In the genomic region with DNA sequence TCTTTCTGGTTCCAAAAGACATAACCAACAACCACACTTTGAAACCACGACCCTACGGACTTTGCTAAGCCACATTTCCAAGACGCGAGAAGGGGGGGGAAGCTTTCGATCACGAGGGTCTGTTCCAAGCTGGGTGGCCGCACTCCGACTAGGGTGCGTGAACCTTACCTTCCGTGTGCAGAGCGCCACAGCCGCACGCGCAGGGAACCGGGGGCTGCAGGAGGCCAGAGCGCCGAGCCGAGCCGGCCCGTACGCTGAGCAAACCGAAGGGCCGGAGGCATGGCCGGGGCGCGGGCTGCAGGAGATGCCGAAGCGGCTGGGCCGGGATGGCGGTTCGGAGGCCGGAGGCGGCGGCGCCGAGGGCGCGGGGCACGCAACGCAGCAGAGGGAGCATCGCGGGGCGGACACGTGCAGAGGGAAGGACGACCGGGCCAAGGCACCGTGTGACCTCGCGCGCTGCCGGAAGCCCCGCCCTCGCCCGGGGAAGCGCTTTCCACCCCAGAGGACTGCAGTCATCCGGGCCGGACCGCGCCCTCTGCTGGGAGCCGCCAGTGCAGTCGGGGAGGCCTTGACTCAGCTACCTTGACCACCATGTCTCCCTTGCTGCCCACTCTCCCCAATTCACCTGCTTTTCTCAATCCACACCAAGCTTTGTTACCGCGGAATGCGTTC, we compare ENCODE assay signal across 8 mouse cellular contexts. TPM values are rescaled to one million over a fixed set of nuclear protein-coding genes. Genes with fewer than 3 reads are reported as not detected.
A peak's percentile ranks its signal among the peaks of the same experiment; 100 is the strongest.
DNase-seq lines count a peak whose midpoint lies in the region; ATAC-seq lines count a peak whose summit lies in the region.

A gene (minus strand): TSS at position 470 of the 672 bp plus-strand sequence.

- peaks cover 17% of the 10 kb centered on the region for H3K4me1 ChIP-seq in forebrain, embryonic 10.5 days
- peaks cover 3 to 11% of the 10 kb centered on the region in 2 experiments; a peak in 3 of 4 replicates for H3K4me1 ChIP-seq in heart, embryonic 14.5 days (ENCODE audit: control insufficient read depth in 2 of 2, insufficient read depth in 2 of 2, low read length in 2 of 2)
- peaks cover 41% of the 10 kb centered on the region for H3K4me1 ChIP-seq in liver, embryonic 12.5 days

- peak; percentile 89 to 91 for DNase-seq in CD8-positive naive resting alpha-beta T cell, adult 2 months (ENCODE audit: low read depth in 2 of 2, low spot score in 2 of 2)
- DNase-seq in c-Kit-positive CD71-negative TER-119-negative erythroid progenitor cells, embryonic 14.5 days (ENCODE audit: low read depth) = peak; percentile 82
- peak; percentile 92 for DNase-seq in forebrain, embryonic 10.5 days (ENCODE audit: extremely low spot score, low spot score)
- peak; percentile 95 for DNase-seq in kidney, postnatal 14 days
- DNase-seq in naive thymus-derived CD4-positive, alpha-beta T cell, adult 2 months (ENCODE audit: low read depth) = peak; percentile 91
- peak; percentile 94 for DNase-seq in splenic B cell, adult 2 months (ENCODE audit: low read depth, low spot score)

- peak within 1 kb of the TSS; percentile 97 for H3K9ac ChIP-seq in heart, embryonic 14.5 days (ENCODE audit: low read length)
- peak within 1 kb of the TSS; percentile 93 for H3K9ac ChIP-seq in liver, embryonic 12.5 days

- ATAC-seq in heart, embryonic 14.5 days (ENCODE audit: insufficient number of reproducible peaks, insufficient read depth, low FRiP score, low read depth) = peak; percentile 93
- peak; percentile 93 for ATAC-seq in liver, embryonic 12.5 days

- H3K4me2 ChIP-seq in heart, embryonic 14.5 days (ENCODE audit: low read length) = peak within 1 kb of the TSS; percentile 87
- peak within 1 kb of the TSS; percentile 97 for H3K4me2 ChIP-seq in liver, embryonic 12.5 days

- H3K27me3 ChIP-seq in forebrain, embryonic 10.5 days (ENCODE audit: poor library complexity, severe bottlenecking) = no peaks in the 10 kb centered on the region
- no peaks in the 10 kb centered on the region for H3K27me3 ChIP-seq in heart, embryonic 14.5 days (ENCODE audit: control insufficient read depth, insufficient read depth, low read length)
- no peaks in the 10 kb centered on the region for H3K27me3 ChIP-seq in liver, embryonic 12.5 days (replicated peaks)
- no peaks in the 10 kb centered on the region for H3K27me3 ChIP-seq in splenic B cell, adult 2 months (ENCODE audit: control insufficient read depth, insufficient read depth, low read length, poor library complexity, severe bottlenecking)

- no peaks in the 10 kb centered on the region for H3K9me3 ChIP-seq in forebrain, embryonic 10.5 days
- H3K9me3 ChIP-seq in heart, embryonic 14.5 days (ENCODE audit: control insufficient read depth, low read length) = no peaks in the 10 kb centered on the region
- H3K9me3 ChIP-seq in liver, embryonic 12.5 days (replicated peaks) = no peaks in the 10 kb centered on the region

- peak within 1 kb of the TSS; percentile 99 for H3K4me3 ChIP-seq in forebrain, embryonic 10.5 days
- peak within 1 kb of the TSS; percentile 76 to 99 for H3K4me3 ChIP-seq in heart, embryonic 14.5 days (ENCODE audit: control insufficient read depth in 1 of 2, insufficient read depth in 1 of 2, low read depth in 1 of 2, low read length in 2 of 2)
- H3K4me3 ChIP-seq in liver, embryonic 12.5 days = peak within 1 kb of the TSS; percentile 99

- peaks cover 78% of the 10 kb centered on the region for H3K36me3 ChIP-seq in forebrain, embryonic 10.5 days (replicated peaks)
- H3K36me3 ChIP-seq in heart, embryonic 14.5 days (ENCODE audit: control insufficient read depth, insufficient read depth, low read length) = peaks cover 69% of the 10 kb centered on the region
- peaks cover 76% of the 10 kb centered on the region for H3K36me3 ChIP-seq in liver, embryonic 12.5 days
- peaks cover 6% of the 10 kb centered on the region for H3K36me3 ChIP-seq in splenic B cell, adult 2 months (ENCODE audit: control insufficient read depth, insufficient read depth, low read length, poor library complexity, severe bottlenecking)

- under 1% methylated on average over 64 of the region's 64 CpGs for WGBS in forebrain, embryonic 10.5 days
- WGBS in heart, embryonic 14.5 days = 1% methylated on average over 58 of the region's 64 CpGs
- under 1% methylated on average over 59 of the region's 64 CpGs for WGBS in liver, embryonic 12.5 days (ENCODE audit: insufficient replicate concordance)

- peak within 1 kb of the TSS; percentile 94 for H3K27ac ChIP-seq in forebrain, embryonic 10.5 days
- peak within 1 kb of the TSS; percentile 43 to 53; a peak in 2 of 4 replicates for H3K27ac ChIP-seq in heart, embryonic 14.5 days (replicated peaks in 1 of 2; ENCODE audit: control insufficient read depth in 1 of 2, insufficient read depth in 1 of 2, low read depth in 2 of 2, low read length in 2 of 2)
- peak within 1 kb of the TSS; percentile 76 for H3K27ac ChIP-seq in liver, embryonic 12.5 days

RNA-seq across cellular contexts. Expression of the gene that starts here (rescaled TPM):
- 366 and 369 TPM in 2 replicates for polyA plus RNA-seq in forebrain, embryonic 10.5 days (2016; fragmentation: Nextera tagmentation; extraction: Ambion mirVana)
- 244 and 246 TPM in 2 replicates for polyA plus RNA-seq in heart, embryonic 14.5 days (2014; fragmentation: Nextera tagmentation; extraction: Ambion mirVana)
- 352 and 380 TPM in 2 replicates for polyA plus RNA-seq in liver, embryonic 12.5 days (2016; fragmentation: Nextera tagmentation; extraction: Ambion mirVana)

Comparison
In these comparisons a context has a peak if more than half of its experiments do, and no peak if none do; other contexts are left out.
1. Peak in every context shown above with its lines: DNase-seq, ATAC-seq, H3K4me3 ChIP-seq and H3K27ac ChIP-seq.